Mouse (Mus musculus): ENCODE results near the gene Tjp1. TPM values are rescaled to one million over a fixed set of nuclear protein-coding genes. Genes with fewer than 3 reads are reported as not detected.

Gene Tjp1
- polyA plus RNA-seq, 1 experiment from 2014 or later, result 24.2 TPM

- H3K9ac ChIP-seq (replicated peaks; ENCODE audit: low read depth, low read length), result no peak overlapping the region
- H3K4me3 ChIP-seq (replicated peaks; ENCODE audit: low read length), result no peak overlapping the region
- no peaks in the 10 kb centered on the region for H3K9me3 ChIP-seq (ENCODE audit: control insufficient read depth, low read length)
- H3K27ac ChIP-seq (ENCODE audit: low read length), result no peak overlapping the region
- no peaks in the 10 kb centered on the region for H3K27me3 ChIP-seq (replicated peaks; ENCODE audit: control insufficient read depth, insufficient read depth, low read length)
- H3K4me2 ChIP-seq (ENCODE audit: low read length), result no peak overlapping the region
- no peak for ATAC-seq
- H3K4me1 ChIP-seq (replicated peaks; ENCODE audit: control insufficient read depth, insufficient read depth, low read length), result no peaks in the 10 kb centered on the region
- no peaks in the 10 kb centered on the region for H3K36me3 ChIP-seq (ENCODE audit: control insufficient read depth, insufficient read depth)
- 28% methylated on average over 8 of the region's 8 CpGs for WGBS
These were observed 57.4 kb downstream of the Tjp1 start for GRCm38 (mm10) chr7:65470214-65470613.

- no peak for ATAC-seq
- Histone ChIP-seq H3K27me3 (replicated peaks; ENCODE audit: control insufficient read depth, insufficient read depth, low read length) (no peaks in the 10 kb centered on the region), H3K27ac (ENCODE audit: low read length) (no peak overlapping the region), H3K9me3 (ENCODE audit: control insufficient read depth, low read length) (no peaks in the 10 kb centered on the region), H3K4me2 (ENCODE audit: low read length) (no peak overlapping the region), H3K9ac (replicated peaks; ENCODE audit: low read depth, low read length) (no peak overlapping the region), H3K36me3 (ENCODE audit: control insufficient read depth, insufficient read depth) (no peaks in the 10 kb centered on the region), H3K4me3 (replicated peaks; ENCODE audit: low read length) (no peak overlapping the region), H3K4me1 (replicated peaks; ENCODE audit: control insufficient read depth, insufficient read depth, low read length) (no peaks in the 10 kb centered on the region)
- WGBS, result 41% methylated on average over 6 of the region's 6 CpGs
These were observed 57.9 kb downstream of the Tjp1 start for GRCm38 (mm10) chr7:65469666-65470065.

- no peak for ATAC-seq
- Histone ChIP-seq H3K36me3 (ENCODE audit: control insufficient read depth, insufficient read depth) (no peaks in the 10 kb centered on the region), H3K9me3 (ENCODE audit: control insufficient read depth, low read length) (no peaks in the 10 kb centered on the region), H3K4me3 (replicated peaks; ENCODE audit: low read length) (no peak overlapping the region), H3K9ac (replicated peaks; ENCODE audit: low read depth, low read length) (no peak overlapping the region), H3K4me1 (replicated peaks; ENCODE audit: control insufficient read depth, insufficient read depth, low read length) (no peaks in the 10 kb centered on the region), H3K27ac (ENCODE audit: low read length) (no peak overlapping the region), H3K4me2 (ENCODE audit: low read length) (no peak overlapping the region), H3K27me3 (replicated peaks; ENCODE audit: control insufficient read depth, insufficient read depth, low read length) (no peaks in the 10 kb centered on the region)
- 87% methylated on average over 8 of the region's 8 CpGs for WGBS
These were observed 59.4 kb downstream of the Tjp1 start for GRCm38 (mm10) chr7:65468191-65468590.

DNA sequence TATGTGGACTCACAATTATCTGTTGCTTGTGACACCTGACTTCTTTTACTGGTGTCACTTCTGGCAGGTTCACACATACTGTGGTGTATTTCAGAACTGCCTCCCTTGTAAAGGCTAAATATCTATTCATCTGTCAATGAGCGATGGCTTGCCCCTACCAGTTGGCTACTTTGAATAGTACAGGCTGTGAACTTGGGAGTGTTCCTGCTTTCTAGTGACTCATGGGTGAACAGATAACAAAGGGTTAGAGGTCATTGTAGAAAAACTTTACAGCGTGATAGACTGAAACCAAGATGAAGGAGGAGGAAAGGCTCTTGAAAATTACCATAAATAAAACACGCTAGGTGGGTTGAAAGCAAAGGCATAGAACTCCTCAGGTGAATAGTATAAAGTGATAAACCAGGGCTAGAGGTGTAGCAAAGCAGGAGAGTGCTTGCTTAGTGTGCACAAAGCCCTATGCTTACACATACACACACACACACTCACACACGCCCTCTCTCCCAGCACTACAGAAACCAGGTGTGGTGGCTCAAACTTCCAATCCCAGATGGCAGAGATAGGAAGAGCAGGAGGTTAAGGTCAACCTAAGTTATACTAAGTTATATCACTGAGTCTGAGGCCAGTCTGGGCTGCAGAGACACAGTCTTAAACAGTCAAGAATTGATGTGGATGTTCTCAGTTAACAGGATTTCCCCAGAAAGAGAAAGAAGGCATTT lies 60.1 kb downstream of the Tjp1 start:
- WGBS, result 90% methylated on average over 4 of the region's 4 CpGs
- H3K9ac ChIP-seq (replicated peaks; ENCODE audit: low read depth, low read length), result no peak overlapping the region
- no peaks in the 10 kb centered on the region for H3K4me1 ChIP-seq (replicated peaks; ENCODE audit: control insufficient read depth, insufficient read depth, low read length)
- H3K4me3 ChIP-seq (replicated peaks; ENCODE audit: low read length), result no peak overlapping the region
- no peak overlapping the region for H3K4me2 ChIP-seq (ENCODE audit: low read length)
- no peaks in the 10 kb centered on the region for H3K27me3 ChIP-seq (replicated peaks; ENCODE audit: control insufficient read depth, insufficient read depth, low read length)
- ATAC-seq, result no peak
- no peaks in the 10 kb centered on the region for H3K9me3 ChIP-seq (ENCODE audit: control insufficient read depth, low read length)
- H3K27ac ChIP-seq (ENCODE audit: low read length), result no peak overlapping the region
- no peaks in the 10 kb centered on the region for H3K36me3 ChIP-seq (ENCODE audit: control insufficient read depth, insufficient read depth)

- Histone ChIP-seq H3K9ac (replicated peaks; ENCODE audit: low read depth, low read length) (no peak overlapping the region), H3K4me1 (replicated peaks; ENCODE audit: control insufficient read depth, insufficient read depth, low read length) (no peaks in the 10 kb centered on the region), H3K4me2 (ENCODE audit: low read length) (no peak overlapping the region), H3K4me3 (replicated peaks; ENCODE audit: low read length) (no peak overlapping the region), H3K9me3 (ENCODE audit: control insufficient read depth, low read length) (no peaks in the 10 kb centered on the region), H3K27ac (ENCODE audit: low read length) (no peak overlapping the region), H3K27me3 (replicated peaks; ENCODE audit: control insufficient read depth, insufficient read depth, low read length) (no peaks in the 10 kb centered on the region), H3K36me3 (ENCODE audit: control insufficient read depth, insufficient read depth) (no peaks in the 10 kb centered on the region)
- 49% methylated on average over 11 of the region's 11 CpGs for WGBS
- no peak for ATAC-seq
These were observed 61.4 kb downstream of the Tjp1 start for GRCm38 (mm10) chr7:65466137-65466536.

GRCm38 (mm10) chr7:65464518-65465037 lies 63.0 kb downstream of the Tjp1 start:
- no peak overlapping the region for H3K9ac ChIP-seq (replicated peaks; ENCODE audit: low read depth, low read length)
- WGBS, result 88% methylated on average over 3 of the region's 3 CpGs
- no peak for ATAC-seq
- no peaks in the 10 kb centered on the region for H3K27me3 ChIP-seq (replicated peaks; ENCODE audit: control insufficient read depth, insufficient read depth, low read length)
- H3K4me2 ChIP-seq (ENCODE audit: low read length), result no peak overlapping the region
- H3K4me1 ChIP-seq (replicated peaks; ENCODE audit: control insufficient read depth, insufficient read depth, low read length), result no peaks in the 10 kb centered on the region
- no peak overlapping the region for H3K27ac ChIP-seq (ENCODE audit: low read length)
- H3K9me3 ChIP-seq (ENCODE audit: control insufficient read depth, low read length), result no peaks in the 10 kb centered on the region
- H3K36me3 ChIP-seq (ENCODE audit: control insufficient read depth, insufficient read depth), result no peaks in the 10 kb centered on the region
- H3K4me3 ChIP-seq (replicated peaks; ENCODE audit: low read length), result no peak overlapping the region

- WGBS, result 85% methylated on average over 4 of the region's 4 CpGs
- no peaks in the 10 kb centered on the region for H3K36me3 ChIP-seq (ENCODE audit: control insufficient read depth, insufficient read depth)
- H3K4me3 ChIP-seq (replicated peaks; ENCODE audit: low read length), result no peak overlapping the region
These were observed 64.1 kb downstream of the Tjp1 start for GRCm38 (mm10) chr7:65463438-65463837.

GRCm38 (mm10) chr7:65461412-65461811 lies 66.2 kb downstream of the Tjp1 start:
- no peaks in the 10 kb centered on the region for H3K27me3 ChIP-seq (replicated peaks; ENCODE audit: control insufficient read depth, insufficient read depth, low read length)
- H3K4me1 ChIP-seq (replicated peaks; ENCODE audit: control insufficient read depth, insufficient read depth, low read length), result no peaks in the 10 kb centered on the region
- no peak overlapping the region for H3K27ac ChIP-seq (ENCODE audit: low read length)
- ATAC-seq, result no peak
- H3K4me2 ChIP-seq (ENCODE audit: low read length), result no peak overlapping the region
- no peaks in the 10 kb centered on the region for H3K9me3 ChIP-seq (ENCODE audit: control insufficient read depth, low read length)
- 83% methylated on average over 1 of the region's 1 CpGs for WGBS
- H3K9ac ChIP-seq (replicated peaks; ENCODE audit: low read depth, low read length), result no peak overlapping the region
- no peak overlapping the region for H3K4me3 ChIP-seq (replicated peaks; ENCODE audit: low read length)
- no peaks in the 10 kb centered on the region for H3K36me3 ChIP-seq (ENCODE audit: control insufficient read depth, insufficient read depth)

More at GRCm38 (mm10) chr7:65463438-65463837, 64.1 kb downstream of the Tjp1 start:
- ATAC-seq, result no peak
- H3K27ac ChIP-seq (ENCODE audit: low read length), result no peak overlapping the region
- H3K27me3 ChIP-seq (replicated peaks; ENCODE audit: control insufficient read depth, insufficient read depth, low read length), result no peaks in the 10 kb centered on the region
- H3K4me1 ChIP-seq (replicated peaks; ENCODE audit: control insufficient read depth, insufficient read depth, low read length), result no peaks in the 10 kb centered on the region
- H3K9ac ChIP-seq (replicated peaks; ENCODE audit: low read depth, low read length), result no peak overlapping the region
- H3K4me2 ChIP-seq (ENCODE audit: low read length), result no peak overlapping the region
- no peaks in the 10 kb centered on the region for H3K9me3 ChIP-seq (ENCODE audit: control insufficient read depth, low read length)

DNA sequence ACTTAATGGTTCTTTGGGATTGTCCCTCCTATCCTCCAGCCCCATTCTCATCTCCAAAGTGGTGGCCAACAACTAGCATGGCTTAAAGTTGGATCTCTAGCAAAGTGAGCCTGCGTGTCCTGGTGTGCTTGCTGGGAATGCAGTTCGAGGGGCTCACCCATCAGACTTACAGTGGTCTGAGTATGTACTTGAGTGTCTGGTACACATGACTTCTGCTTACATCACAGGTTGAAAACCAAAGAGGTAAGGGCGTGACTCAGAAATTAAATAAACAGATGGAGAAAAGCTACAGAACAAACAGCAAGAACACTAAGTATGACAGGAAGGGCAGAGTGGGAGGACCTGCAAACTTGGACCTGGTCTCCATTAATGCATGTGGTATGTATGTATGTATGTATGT lies 67.4 kb downstream of the Tjp1 start:
- H3K4me2 ChIP-seq (ENCODE audit: low read length), result no peak overlapping the region
- WGBS, result 87% methylated on average over 3 of the region's 3 CpGs
- no peaks in the 10 kb centered on the region for H3K27me3 ChIP-seq (replicated peaks; ENCODE audit: control insufficient read depth, insufficient read depth, low read length)
- no peak overlapping the region for H3K9ac ChIP-seq (replicated peaks; ENCODE audit: low read depth, low read length)
- no peak overlapping the region for H3K4me3 ChIP-seq (replicated peaks; ENCODE audit: low read length)
- no peaks in the 10 kb centered on the region for H3K9me3 ChIP-seq (ENCODE audit: control insufficient read depth, low read length)
- no peaks in the 10 kb centered on the region for H3K4me1 ChIP-seq (replicated peaks; ENCODE audit: control insufficient read depth, insufficient read depth, low read length)
- no peaks in the 10 kb centered on the region for H3K36me3 ChIP-seq (ENCODE audit: control insufficient read depth, insufficient read depth)
- no peak for ATAC-seq
- no peak overlapping the region for H3K27ac ChIP-seq (ENCODE audit: low read length)
